Mouse (Mus musculus) E14TG2a.4 (cell line): ENCODE measurements around the gene Cpt1a.
A peak's percentile ranks its signal among the peaks of the same experiment; 100 is the strongest.

Experiments
- H3K27me3 ChIP-seq: 2 replicates; pipeline ENCODE4 v1.6.1; 2014; ENCODE audit warnings: low read length, control low read depth; ENCODE audit not compliant: insufficient read depth
- H3K36me3 ChIP-seq: 2 replicates; pipeline ENCODE4 v1.6.1; 2014; ENCODE audit warnings: low read length, control low read depth; ENCODE audit not compliant: insufficient read depth
- H3K4me1 ChIP-seq: replicated peaks from 2 replicates; pipeline ENCODE4 v1.6.1; 2014; ENCODE audit warnings: low read depth, low read length, control low read depth
- H3K4me3 ChIP-seq: replicated peaks from 2 replicates; pipeline ENCODE4 v1.5.1; 2014; ENCODE audit warnings: mild to moderate bottlenecking, low read length
- H3K9me3 ChIP-seq: 2 replicates; pipeline ENCODE4 v1.6.1; 2014; ENCODE audit warnings: low read length, control low read depth
- CTCF ChIP-seq: conservative IDR thresholded peaks from 2 replicates; pipeline ENCODE4 v1.5.1; 2014; ENCODE audit warnings: low read length
- NANOG ChIP-seq: IDR thresholded peaks from 2 replicates; pipeline ENCODE4 v1.6.1; 2014; ENCODE audit warnings: borderline replicate concordance, low read length, mixed read lengths
- POU5F1 ChIP-seq: IDR thresholded peaks from 2 replicates; pipeline ENCODE4 v1.6.1; 2014; ENCODE audit warnings: low read length, borderline replicate concordance

Cpt1a gene

DNA sequence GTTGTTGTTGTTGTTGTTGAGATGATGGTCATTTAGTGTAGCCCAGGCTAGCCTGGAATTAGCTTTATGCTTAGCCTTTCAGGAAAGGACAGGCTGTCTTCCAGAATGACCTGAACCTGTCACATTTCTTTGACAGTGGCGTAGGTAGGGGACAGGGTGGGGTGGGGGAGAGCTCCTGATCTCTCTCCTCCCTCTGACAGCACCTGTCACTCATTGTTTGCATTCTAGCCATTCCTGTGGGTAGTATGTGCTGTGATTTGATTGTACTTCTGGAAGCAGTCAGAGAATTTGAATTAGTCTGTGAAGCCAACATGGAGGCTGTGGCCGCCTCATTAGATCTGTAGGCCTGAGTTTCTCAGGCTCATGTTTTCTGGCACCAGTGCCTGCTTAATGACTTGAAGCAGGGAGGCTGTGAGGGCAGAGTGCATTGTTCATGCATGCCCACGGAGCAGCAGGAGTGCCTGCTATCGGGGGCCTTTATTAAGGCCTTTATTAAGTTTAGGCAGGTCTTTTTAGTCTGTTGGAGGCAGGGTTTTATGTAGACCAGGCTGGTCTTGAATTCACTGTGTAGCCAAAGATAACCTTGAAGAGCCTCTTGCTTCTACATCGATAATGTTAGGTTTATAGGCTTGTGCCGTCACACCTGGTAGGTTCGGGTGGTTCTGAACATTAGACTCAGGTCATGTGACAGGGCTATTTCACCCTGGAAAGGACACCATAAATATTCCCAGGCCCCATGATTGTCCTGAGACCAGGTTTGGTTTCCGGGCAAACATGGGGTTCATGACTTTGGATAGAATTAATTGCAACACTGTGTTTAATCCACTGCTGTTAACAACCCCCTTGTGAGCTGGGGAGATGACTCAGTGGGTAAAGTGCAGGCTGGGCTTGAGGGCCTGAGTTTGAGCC is 22.8 kb downstream of the Cpt1a start:
- TF ChIP-seq NANOG, result no peak
- no peak for TF ChIP-seq CTCF
- TF ChIP-seq POU5F1, result no peak
- no peaks in the 10 kb centered on the region for H3K27me3 ChIP-seq

DNA sequence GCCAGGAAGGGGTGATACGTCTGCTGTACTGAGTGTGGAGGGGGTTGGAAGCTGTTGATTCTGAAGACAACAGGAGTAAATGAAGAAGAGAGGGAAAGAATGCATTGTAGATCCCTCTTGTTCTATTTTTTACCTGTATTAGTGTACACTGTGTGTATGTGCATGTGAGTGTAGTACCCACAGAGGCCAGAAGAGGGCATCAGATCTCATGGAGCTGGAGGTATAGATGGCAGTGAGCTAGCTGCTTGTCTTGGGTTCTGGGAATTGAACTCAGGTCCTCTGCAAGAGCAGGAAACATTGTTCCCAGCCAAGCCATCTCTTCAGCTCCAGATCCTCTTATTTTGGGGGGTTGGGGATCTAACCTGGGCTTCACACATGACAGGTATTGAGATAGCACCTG is 25.6 kb downstream of the Cpt1a start:
- TF ChIP-seq CTCF, result peak; percentile 57
- TF ChIP-seq POU5F1, result no peak
- no peak for TF ChIP-seq NANOG
- H3K4me1 ChIP-seq, result peaks cover 18% of the 10 kb centered on the region; the same call in 1 of the 2 replicates
- H3K36me3 ChIP-seq, result peaks cover 47% of the 10 kb centered on the region
- H3K9me3 ChIP-seq, result peaks cover 5% of the 10 kb centered on the region
- H3K27me3 ChIP-seq, result no peaks in the 10 kb centered on the region
- H3K4me3 ChIP-seq, result no peak overlapping the region

More for the DNA sequence above, 22.8 kb downstream of the Cpt1a start:
- Histone ChIP-seq H3K4me3 (no peak overlapping the region), H3K9me3 (peaks cover 5% of the 10 kb centered on the region), H3K4me1 (peaks cover 29% of the 10 kb centered on the region), H3K36me3 (peaks cover 22% of the 10 kb centered on the region)

DNA sequence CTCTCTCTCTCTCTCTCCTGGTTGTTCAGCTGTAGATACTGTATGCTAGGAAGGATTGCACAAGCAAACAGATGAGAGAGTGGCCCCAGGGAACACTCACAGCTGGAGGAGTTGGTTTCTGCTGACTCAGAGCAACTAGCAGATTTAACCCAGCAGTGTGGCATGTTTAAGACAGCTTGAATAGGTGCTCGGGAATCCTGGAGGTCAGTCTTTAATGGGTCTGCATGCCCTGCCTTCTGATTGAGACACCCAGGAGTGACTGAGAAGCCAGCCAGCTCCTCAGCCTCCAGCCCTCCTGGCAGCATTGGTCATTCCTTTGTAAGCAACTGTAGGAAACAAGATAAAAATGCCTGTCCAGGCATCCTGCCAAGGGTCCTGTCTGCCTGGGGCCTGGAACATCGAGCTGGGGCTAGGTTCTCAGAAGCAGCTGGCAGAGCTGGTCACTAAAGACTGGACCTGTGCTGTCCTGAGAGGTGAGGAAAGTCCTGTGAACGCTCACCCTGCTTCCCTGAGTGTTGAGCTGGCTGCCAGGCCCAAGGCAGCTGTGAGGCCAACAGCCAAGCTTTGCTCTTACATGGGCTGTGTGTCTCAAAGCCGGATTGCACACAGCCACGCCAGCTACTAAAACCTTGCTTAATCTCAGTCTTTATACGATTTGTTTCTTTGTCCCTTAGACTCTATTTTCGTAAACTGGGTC is 31.4 kb downstream of the Cpt1a start:
- Histone ChIP-seq H3K27me3 (no peaks in the 10 kb centered on the region), H3K36me3 (peaks cover 82% of the 10 kb centered on the region), H3K4me1 (peaks cover 18% of the 10 kb centered on the region), H3K9me3 (no peaks in the 10 kb centered on the region), H3K4me3 (no peak overlapping the region)
- no peak for TF ChIP-seq CTCF
- TF ChIP-seq NANOG, result no peak
- TF ChIP-seq POU5F1, result no peak

DNA sequence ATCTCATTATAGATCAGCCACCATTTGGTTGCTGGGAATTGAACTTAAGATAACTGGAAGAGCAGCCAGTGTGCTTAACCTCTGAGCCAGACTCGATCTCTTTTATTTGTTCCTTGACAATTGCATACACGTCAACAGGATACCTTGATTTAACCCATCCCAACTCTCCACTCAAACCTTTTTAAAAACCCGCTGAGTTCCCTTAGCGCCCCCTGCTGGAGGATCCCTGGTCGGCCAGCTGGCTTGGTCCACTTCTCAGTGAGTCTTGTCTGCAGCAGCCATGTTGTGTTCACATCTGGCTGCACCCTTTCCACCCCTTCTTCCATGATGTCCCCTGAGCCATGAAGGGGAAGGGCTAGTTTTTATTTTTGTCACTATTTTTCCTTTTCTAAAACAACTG is 33.0 kb downstream of the Cpt1a start:
- Histone ChIP-seq H3K36me3 (peaks cover 78% of the 10 kb centered on the region), H3K9me3 (no peaks in the 10 kb centered on the region), H3K4me1 (peaks cover 18% of the 10 kb centered on the region), H3K27me3 (no peaks in the 10 kb centered on the region), H3K4me3 (no peak overlapping the region)
- peak; percentile 86 for TF ChIP-seq CTCF
- TF ChIP-seq NANOG, result no peak

DNA sequence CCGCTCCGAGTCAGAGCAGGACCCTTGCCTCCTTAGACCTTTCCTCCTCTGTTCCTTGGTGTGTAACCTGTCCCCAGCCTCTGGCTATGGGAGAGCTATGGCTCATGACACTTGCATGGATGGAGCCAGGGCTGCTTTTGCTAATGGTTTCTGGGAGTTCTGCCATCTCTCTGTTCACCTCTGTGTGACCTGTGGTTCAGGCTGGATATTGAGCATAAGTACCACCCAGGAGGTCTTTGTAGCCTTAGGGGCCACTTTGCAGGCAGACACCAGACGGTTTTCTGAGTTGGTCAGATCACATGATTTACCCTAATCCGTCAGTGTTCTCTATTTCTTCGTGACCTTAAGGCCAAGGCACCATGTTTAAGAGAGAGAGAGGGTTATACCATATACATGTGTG is 34.4 kb downstream of the Cpt1a start:
- H3K27me3 ChIP-seq, result no peaks in the 10 kb centered on the region
- 0 out of 2 replicates have a peak overlapping the region, but pooled peaks have one; percentile 26 for H3K4me3 ChIP-seq
- H3K9me3 ChIP-seq, result no peaks in the 10 kb centered on the region
- H3K36me3 ChIP-seq, result peaks cover 81% of the 10 kb centered on the region
- H3K4me1 ChIP-seq, result peaks cover 12% of the 10 kb centered on the region
- TF ChIP-seq CTCF (no peak), POU5F1 (no peak), NANOG (no peak)

DNA sequence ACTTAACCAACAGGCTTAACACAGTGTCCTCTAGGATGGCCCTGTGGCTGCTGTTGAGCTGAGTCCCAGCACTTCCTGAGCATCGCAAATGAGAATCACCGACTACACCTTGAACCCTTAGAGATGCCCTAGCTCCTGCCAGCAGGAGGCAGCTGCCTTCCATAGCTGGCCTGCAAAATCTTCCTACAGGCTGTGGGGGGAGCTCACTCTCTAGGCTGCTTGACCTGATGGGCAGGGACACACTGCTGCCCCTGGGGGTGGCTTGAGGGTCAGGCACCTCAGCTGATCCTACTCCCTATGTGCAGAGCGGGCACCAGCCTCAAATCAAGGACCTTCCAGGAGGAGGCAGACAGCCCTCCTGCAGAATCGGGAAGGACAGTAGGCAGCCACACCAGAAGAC is 35.5 kb downstream of the Cpt1a start:
- Histone ChIP-seq H3K27me3 (no peaks in the 10 kb centered on the region), H3K4me1 (peaks cover 12% of the 10 kb centered on the region), H3K36me3 (peaks cover 81% of the 10 kb centered on the region), H3K4me3 (no peak overlapping the region), H3K9me3 (no peaks in the 10 kb centered on the region)
- TF ChIP-seq POU5F1 (no peak), CTCF (peak; percentile 29), NANOG (no peak)

DNA sequence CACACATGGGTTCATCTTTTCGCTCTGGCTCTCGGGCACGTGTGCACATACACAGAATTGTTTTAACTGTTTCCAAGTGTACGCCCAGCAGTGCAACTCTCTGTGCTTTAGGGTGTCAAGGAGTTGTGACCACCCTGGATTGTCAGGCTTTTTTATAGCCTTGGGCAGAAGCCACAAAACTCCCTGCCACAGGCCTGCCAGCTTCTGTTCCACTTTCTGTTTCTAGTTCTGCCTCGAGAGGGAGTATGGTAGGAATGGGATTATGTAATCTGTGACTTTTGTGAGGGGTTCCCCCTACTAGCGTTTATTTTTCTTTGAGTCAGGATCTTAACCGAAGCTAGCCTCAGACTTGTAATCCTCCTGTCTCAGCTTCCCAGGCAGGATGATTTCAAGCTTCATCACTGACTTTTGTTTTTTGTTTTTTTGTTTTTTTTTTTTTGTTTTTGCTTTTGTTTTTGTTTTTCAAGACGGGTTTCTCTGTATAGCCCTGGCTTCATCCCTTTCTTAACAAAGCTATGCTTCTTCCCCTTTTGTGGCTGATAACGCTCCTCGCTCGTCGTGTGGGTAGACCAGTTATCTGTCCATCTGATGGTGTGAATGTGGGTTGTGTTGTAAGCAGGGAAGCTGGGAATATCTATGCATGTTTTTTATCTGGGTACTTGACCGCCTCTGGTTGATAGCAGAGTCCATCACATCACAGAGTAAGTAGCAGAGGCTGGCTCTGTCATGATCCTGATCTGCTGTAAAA is 37.9 kb downstream of the Cpt1a start:
- no peak for TF ChIP-seq NANOG
- H3K9me3 ChIP-seq, result no peaks in the 10 kb centered on the region
- H3K4me1 ChIP-seq, result peaks cover 12% of the 10 kb centered on the region
- peaks cover 88% of the 10 kb centered on the region for H3K36me3 ChIP-seq
- H3K4me3 ChIP-seq, result no peak overlapping the region
- H3K27me3 ChIP-seq, result no peaks in the 10 kb centered on the region

DNA sequence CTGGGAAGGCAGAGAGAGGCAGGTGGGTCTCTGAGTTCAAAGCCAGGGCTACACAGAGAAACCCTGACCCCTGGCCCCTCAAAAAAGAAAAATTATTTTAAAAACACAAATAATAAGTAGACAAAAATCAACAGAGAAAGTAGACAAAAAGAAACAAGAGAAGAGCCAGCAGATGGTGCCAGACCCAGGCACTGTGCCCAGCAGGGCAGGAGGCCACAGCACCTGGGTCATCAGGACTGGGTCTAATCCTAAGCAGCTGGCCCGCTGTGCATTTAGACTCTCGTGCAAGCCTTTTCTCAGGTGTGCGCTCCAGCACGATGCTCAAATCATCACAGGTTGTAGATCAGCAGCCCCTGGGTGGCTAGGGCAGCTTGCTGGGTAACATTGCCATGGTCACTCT is 41.4 kb downstream of the Cpt1a start:
- Histone ChIP-seq H3K27me3 (no peaks in the 10 kb centered on the region), H3K9me3 (no peaks in the 10 kb centered on the region), H3K36me3 (peaks cover 92% of the 10 kb centered on the region), H3K4me3 (no peak overlapping the region), H3K4me1 (peaks cover 1% of the 10 kb centered on the region)
- TF ChIP-seq POU5F1 (no peak), CTCF (no peak), NANOG (no peak)
